ENCODE assay signal across 9 mouse cellular contexts in genomic region chr17:84145826-84146287, GRCm38 (mm10). TPM values are rescaled to one million over a fixed set of nuclear protein-coding genes. Genes with fewer than 3 reads are reported as not detected.
A peak's percentile ranks its signal among the peaks of the same experiment; 100 is the strongest.
DNase-seq lines count a peak whose midpoint lies in the region; ATAC-seq lines count a peak whose summit lies in the region.
"Had no signal": no experiment of that assay in that cellular context is flagged by ENCODE, and none has a peak within 500 bp of the region (broad histone marks: within the 10 kb centered on the region; RNA-seq: fewer than 3 reads in every experiment).

No protein-coding gene starts in this region.

- H3K27me3 ChIP-seq in hindbrain, embryonic 10.5 days (ENCODE audit: insufficient read depth, poor library complexity, severe bottlenecking): peaks cover 22% of the 10 kb centered on the region
- H3K27me3 ChIP-seq in hindbrain, embryonic 11.5 days (ENCODE audit: control insufficient read depth, insufficient read depth, low read length): no peaks in the 10 kb centered on the region
- no peaks in the 10 kb centered on the region for H3K27me3 ChIP-seq in liver, embryonic 16.5 days (ENCODE audit: control insufficient read depth, insufficient read depth, low read depth, low read length)
- H3K27me3 ChIP-seq: Patski had no signal

- no peak overlapping the region; the same call in 1 of the 2 replicates for H3K9ac ChIP-seq in hindbrain, embryonic 11.5 days (ENCODE audit: low read depth, low read length)
- H3K9ac ChIP-seq in liver, embryonic 16.5 days (ENCODE audit: low read depth, low read length): peak overlapping the region; percentile 29

- peaks cover 72% of the 10 kb centered on the region for H3K4me1 ChIP-seq in hindbrain, embryonic 10.5 days (replicated peaks)
- H3K4me1 ChIP-seq in hindbrain, embryonic 11.5 days (replicated peaks; ENCODE audit: control insufficient read depth, insufficient read depth, low read length): peaks cover 8% of the 10 kb centered on the region
- H3K4me1 ChIP-seq in liver, embryonic 16.5 days (ENCODE audit: control insufficient read depth, low read depth, low read length): peaks cover 92% of the 10 kb centered on the region

- no peaks in the 10 kb centered on the region for H3K9me3 ChIP-seq in hindbrain, embryonic 10.5 days
- no peaks in the 10 kb centered on the region for H3K9me3 ChIP-seq in hindbrain, embryonic 11.5 days (ENCODE audit: control insufficient read depth, low read length)
- H3K9me3 ChIP-seq in liver, embryonic 16.5 days (replicated peaks; ENCODE audit: control insufficient read depth, low read length): no peaks in the 10 kb centered on the region

- ATAC-seq in hindbrain, embryonic 11.5 days (ENCODE audit: low FRiP score): no peak
- ATAC-seq in liver, embryonic 16.5 days (ENCODE audit: low read depth): no peak

- no peak for DNase-seq in hindbrain, embryonic 10.5 days (ENCODE audit: low spot score)
- no peak for DNase-seq in hindbrain, embryonic 11.5 days (ENCODE audit: low spot score)
- peak; percentile 20 for DNase-seq in brain, adult 2 months (ENCODE audit: low read depth, low spot score)
- peak; percentile 92 for DNase-seq in induced T-regulatory cell, adult 2 months (ENCODE audit: low read depth)
- DNase-seq in spleen, postnatal 36 days (ENCODE audit: low spot score in 2 of 2): peak; percentile 88 to 89
- no peak for DNase-seq in ovary, postnatal 36 days (ENCODE audit: low spot score)
- DNase-seq in left cerebral cortex, adult 11 months (ENCODE audit: low spot score): no peak

- H3K27ac ChIP-seq in hindbrain, embryonic 10.5 days: peak overlapping the region; percentile 71
- no peak overlapping the region for H3K27ac ChIP-seq in hindbrain, embryonic 11.5 days (ENCODE audit: low read depth, low read length)
- peak overlapping the region; percentile 89 for H3K27ac ChIP-seq in liver, embryonic 16.5 days (ENCODE audit: low read length)

- H3K4me2 ChIP-seq in hindbrain, embryonic 11.5 days (replicated peaks; ENCODE audit: low read depth, low read length): no peak overlapping the region
- peak overlapping the region; percentile 66 for H3K4me2 ChIP-seq in liver, embryonic 16.5 days (ENCODE audit: low read depth, low read length)

- H3K36me3 ChIP-seq in hindbrain, embryonic 10.5 days: no peaks in the 10 kb centered on the region
- no peaks in the 10 kb centered on the region for H3K36me3 ChIP-seq in hindbrain, embryonic 11.5 days (ENCODE audit: control insufficient read depth, insufficient read depth, low read length)
- H3K36me3 ChIP-seq in liver, embryonic 16.5 days (ENCODE audit: control insufficient read depth, insufficient read depth): no peaks in the 10 kb centered on the region

- 6% methylated on average over 10 of the region's 10 CpGs for WGBS in hindbrain, embryonic 10.5 days
- 12% methylated on average over 10 of the region's 10 CpGs for WGBS in hindbrain, embryonic 11.5 days
- WGBS in liver, embryonic 16.5 days (ENCODE audit: insufficient replicate concordance): 6% methylated on average over 10 of the region's 10 CpGs

- H3K4me3 ChIP-seq in hindbrain, embryonic 10.5 days: no peak overlapping the region
- H3K4me3 ChIP-seq in hindbrain, embryonic 11.5 days (ENCODE audit: low read depth, low read length): no peak overlapping the region
- H3K4me3 ChIP-seq in liver, embryonic 16.5 days (ENCODE audit: low read depth, low read length): no peak overlapping the region

RNA-seq across cellular contexts. Expression of gene Zfp36l2, which starts 41.9 kb away (rescaled TPM):
- polyA plus RNA-seq in hindbrain, embryonic 10.5 days (2016; fragmentation: Nextera tagmentation; extraction: Ambion mirVana): 9.3 and 9.9 TPM in 2 replicates
- 15.8 and 16.0 TPM in 2 replicates for polyA plus RNA-seq in hindbrain, embryonic 11.5 days (2014; fragmentation: Nextera tagmentation; extraction: Ambion mirVana)
- 4.6 and 4.7 TPM in 2 replicates for polyA plus RNA-seq in liver, embryonic 16.5 days (2015; fragmentation: Nextera tagmentation; extraction: Ambion mirVana)

Comparison
In these comparisons a context has a peak if more than half of its experiments do, and no peak if none do; other contexts are left out.
1. DNase-seq: peak in brain, adult 2 months (single experiment), induced T-regulatory cell, adult 2 months (single experiment) and spleen, postnatal 36 days (2 of 2); none in hindbrain, embryonic 10.5 days (single experiment), hindbrain, embryonic 11.5 days (single experiment), ovary, postnatal 36 days (single experiment) and left cerebral cortex, adult 11 months (single experiment).